ENCODE assay signal across 8 mouse cellular contexts in genomic region chr4:47474730-47475643, GRCm38 (mm10). TPM values are rescaled to one million over a fixed set of nuclear protein-coding genes. Genes with fewer than 3 reads are reported as not detected.
DNase-seq lines count a peak whose midpoint lies in the region; ATAC-seq lines count a peak whose summit lies in the region.

No protein-coding gene starts in this region.

- peak overlapping the region; percentile 95 for H3K4me3 ChIP-seq in heart, embryonic 13.5 days
- H3K4me3 ChIP-seq in embryonic facial prominence, embryonic 13.5 days = peak overlapping the region; percentile 87
- peak overlapping the region; percentile 89 for H3K4me3 ChIP-seq in limb, embryonic 11.5 days (ENCODE audit: low read depth, low read length)
- peak overlapping the region; percentile 78 for H3K4me3 ChIP-seq in stomach, embryonic 14.5 days (ENCODE audit: low read depth, low read length)

- peak; percentile 6; the same call in 1 of the 2 replicates for ATAC-seq in heart, embryonic 13.5 days (ENCODE audit: extremely low read depth, insufficient number of reproducible peaks, low FRiP score, low TSS enrichment)
- ATAC-seq in embryonic facial prominence, embryonic 13.5 days (ENCODE audit: insufficient number of reproducible peaks, insufficient read depth, low FRiP score, low TSS enrichment, low read depth) = no peak
- no peak for ATAC-seq in limb, embryonic 11.5 days (ENCODE audit: insufficient number of reproducible peaks, low FRiP score, low TSS enrichment, low read depth)
- 0 out of 2 replicates have a peak, but pooled peaks have one; percentile 5 for ATAC-seq in stomach, embryonic 14.5 days (ENCODE audit: insufficient number of reproducible peaks, insufficient read depth, low FRiP score, low read depth)

- peak overlapping the region; percentile 93 for H3K9ac ChIP-seq in heart, embryonic 13.5 days
- H3K9ac ChIP-seq in embryonic facial prominence, embryonic 13.5 days = peak overlapping the region; percentile 91
- H3K9ac ChIP-seq in limb, embryonic 11.5 days (ENCODE audit: low read length) = peak overlapping the region; percentile 81
- peak overlapping the region; percentile 79 for H3K9ac ChIP-seq in stomach, embryonic 14.5 days (replicated peaks; ENCODE audit: low read depth, low read length)

- H3K36me3 ChIP-seq in heart, embryonic 13.5 days = peaks cover 63% of the 10 kb centered on the region
- H3K36me3 ChIP-seq in embryonic facial prominence, embryonic 13.5 days = peaks cover 59% of the 10 kb centered on the region
- H3K36me3 ChIP-seq in limb, embryonic 11.5 days (ENCODE audit: control insufficient read depth, insufficient read depth, low read length) = peaks cover 23% of the 10 kb centered on the region
- peaks cover 37% of the 10 kb centered on the region for H3K36me3 ChIP-seq in stomach, embryonic 14.5 days (ENCODE audit: control insufficient read depth, insufficient read depth, low read length)

- H3K4me2 ChIP-seq in heart, embryonic 13.5 days = peak overlapping the region; percentile 91
- H3K4me2 ChIP-seq in embryonic facial prominence, embryonic 13.5 days = peak overlapping the region; percentile 82
- H3K4me2 ChIP-seq in limb, embryonic 11.5 days (ENCODE audit: low read depth, severe bottlenecking) = peak overlapping the region; percentile 71
- H3K4me2 ChIP-seq in stomach, embryonic 14.5 days (replicated peaks; ENCODE audit: low read depth, low read length) = peak overlapping the region; percentile 64

- H3K4me1 ChIP-seq in heart, embryonic 13.5 days = peaks cover 29% of the 10 kb centered on the region
- H3K4me1 ChIP-seq in embryonic facial prominence, embryonic 13.5 days = peaks cover 26% of the 10 kb centered on the region
- peaks cover 5% of the 10 kb centered on the region; the same call in 1 of the 2 replicates for H3K4me1 ChIP-seq in limb, embryonic 11.5 days (ENCODE audit: control insufficient read depth, insufficient read depth, low read length)
- H3K4me1 ChIP-seq in stomach, embryonic 14.5 days (ENCODE audit: control insufficient read depth, insufficient read depth, low read length) = peaks cover 17% of the 10 kb centered on the region; the same call in 1 of the 2 replicates

- no peaks in the 10 kb centered on the region for H3K9me3 ChIP-seq in heart, embryonic 13.5 days
- H3K9me3 ChIP-seq in embryonic facial prominence, embryonic 13.5 days = no peaks in the 10 kb centered on the region; the same call in 1 of the 2 replicates
- no peaks in the 10 kb centered on the region for H3K9me3 ChIP-seq in limb, embryonic 11.5 days (ENCODE audit: control insufficient read depth, low read length)
- H3K9me3 ChIP-seq in stomach, embryonic 14.5 days (ENCODE audit: control insufficient read depth, low read depth, low read length) = no peaks in the 10 kb centered on the region

- no peaks in the 10 kb centered on the region for H3K27me3 ChIP-seq in heart, embryonic 13.5 days (replicated peaks)
- no peaks in the 10 kb centered on the region for H3K27me3 ChIP-seq in embryonic facial prominence, embryonic 13.5 days
- no peaks in the 10 kb centered on the region for H3K27me3 ChIP-seq in limb, embryonic 11.5 days (ENCODE audit: control insufficient read depth, insufficient read depth, low read length)
- H3K27me3 ChIP-seq in stomach, embryonic 14.5 days (ENCODE audit: control insufficient read depth, insufficient read depth, low read length) = no peaks in the 10 kb centered on the region

- peak overlapping the region; percentile 98 for H3K27ac ChIP-seq in heart, embryonic 13.5 days (replicated peaks)
- H3K27ac ChIP-seq in embryonic facial prominence, embryonic 13.5 days = peak overlapping the region; percentile 97
- peak overlapping the region; percentile 15; the same call in 1 of the 2 replicates for H3K27ac ChIP-seq in limb, embryonic 11.5 days (replicated peaks; ENCODE audit: low read depth, low read length)
- peak overlapping the region; percentile 95; the same call in 1 of the 2 replicates for H3K27ac ChIP-seq in stomach, embryonic 14.5 days (ENCODE audit: low read length)

- no peak for DNase-seq in heart, adult 8-10 months (ENCODE audit: low spot score)
- peak; percentile 21 for DNase-seq in CD4-positive helper T cell, adult 2 months (ENCODE audit: low read depth, low spot score)
- DNase-seq in limb, embryonic 11.5 days (ENCODE audit: low spot score) = peak; percentile 36
- no peak for DNase-seq in right cerebral cortex, postnatal 36 days (ENCODE audit: low spot score in 2 of 2)
- no peak for DNase-seq in gastrocnemius, adult 8-10 months (ENCODE audit: low spot score in 2 of 2)

- WGBS in heart, embryonic 13.5 days = 11% methylated on average over 31 of the region's 31 CpGs
- WGBS in embryonic facial prominence, embryonic 13.5 days = 12% methylated on average over 31 of the region's 31 CpGs
- 14% methylated on average over 31 of the region's 31 CpGs for WGBS in limb, embryonic 11.5 days
- 12% methylated on average over 31 of the region's 31 CpGs for WGBS in stomach, embryonic 14.5 days

RNA-seq across cellular contexts. Expression of gene Sec61b, which starts 0.5 kb away (rescaled TPM):
- 174 TPM in 2 replicates for polyA plus RNA-seq in heart, embryonic 13.5 days (2015; fragmentation: Nextera tagmentation; extraction: Ambion mirVana)
- total RNA-seq in heart, adult 8-10 months (2022) = 10 to 100 TPM; 19.1 to 25.0 (median 19.2) TPM
- polyA plus RNA-seq in embryonic facial prominence, embryonic 13.5 days (2015; fragmentation: Nextera tagmentation; extraction: Ambion mirVana) = 383 and 447 TPM in 2 replicates
- polyA plus RNA-seq in limb, embryonic 11.5 days (2014; fragmentation: Nextera tagmentation; extraction: Ambion mirVana) = 459 and 468 TPM in 2 replicates
- polyA plus RNA-seq in stomach, embryonic 14.5 days (2014; fragmentation: Nextera tagmentation; extraction: Ambion mirVana) = 378 and 409 TPM in 2 replicates
- 10 to 100 TPM; 30.6 to 84.1 (median 36.1) TPM for total RNA-seq in gastrocnemius, adult 8-10 months (2022)

RNA-seq across cellular contexts. Expression of gene Alg2, which starts 0.9 kb away (rescaled TPM):
- polyA plus RNA-seq in heart, embryonic 13.5 days (2015; fragmentation: Nextera tagmentation; extraction: Ambion mirVana) = 27.5 and 27.8 TPM in 2 replicates
- 1 to 10 TPM; 5.5 to 6.7 (median 5.7) TPM for total RNA-seq in heart, adult 8-10 months (2022)
- 82.7 and 83.3 TPM in 2 replicates for polyA plus RNA-seq in embryonic facial prominence, embryonic 13.5 days (2015; fragmentation: Nextera tagmentation; extraction: Ambion mirVana)
- polyA plus RNA-seq in limb, embryonic 11.5 days (2014; fragmentation: Nextera tagmentation; extraction: Ambion mirVana) = 92.2 and 98.7 TPM in 2 replicates
- 74.2 and 77.9 TPM in 2 replicates for polyA plus RNA-seq in stomach, embryonic 14.5 days (2014; fragmentation: Nextera tagmentation; extraction: Ambion mirVana)
- total RNA-seq in gastrocnemius, adult 8-10 months (2022) = 10 to 100 TPM in 2 of 4 experiments, 1 to 10 TPM in 2; 8.1 to 15.5 (median 10.3) TPM

Comparison
In these comparisons a context has a peak if more than half of its experiments do, and no peak if none do; other contexts are left out.
1. ATAC-seq: peak in heart, embryonic 13.5 days (single experiment) and stomach, embryonic 14.5 days (single experiment); none in embryonic facial prominence, embryonic 13.5 days (single experiment) and limb, embryonic 11.5 days (single experiment).
2. H3K27ac ChIP-seq: peak in every context shown above with its lines; median percentile 98 in heart, embryonic 13.5 days; 97 in embryonic facial prominence, embryonic 13.5 days; 95 in stomach, embryonic 14.5 days; 15 in limb, embryonic 11.5 days.
3. DNase-seq: peak in CD4-positive helper T cell, adult 2 months (single experiment) and limb, embryonic 11.5 days (single experiment); none in heart, adult 8-10 months (single experiment), right cerebral cortex, postnatal 36 days (0 of 2) and gastrocnemius, adult 8-10 months (0 of 2).
4. Peak in every context shown above with its lines, with median percentiles within 50 percentile points of each other: H3K4me2 ChIP-seq, H3K4me3 ChIP-seq and H3K9ac ChIP-seq.